Mouse (Mus musculus) T-cell, adult 2 months (primary cell): ENCODE data around the gene B3gnt9.
A peak's percentile ranks its signal among the peaks of the same experiment; 100 is the strongest.

Source experiments
- DNase-seq: peaks from one replicate; pipeline ENCODE4 v3.0.0; 2022; ENCODE audit warnings: low spot score

The B3gnt9 gene

GRCm38 (mm10) chr8:105282239-105282638 is 27.3 kb upstream of the B3gnt9 start:
- no peak for DNase-seq

GRCm38 (mm10) chr8:105281821-105282220 is 26.9 kb upstream of the B3gnt9 start:
- DNase-seq = no peak

GRCm38 (mm10) chr8:105280567-105280966 is 25.6 kb upstream of the B3gnt9 start:
- DNase-seq = no peak

GRCm38 (mm10) chr8:105278911-105279334 is 24.0 kb upstream of the B3gnt9 start:
- DNase-seq = peak; percentile 56

- DNase-seq = no peak
Measured at GRCm38 (mm10) chr8:105276292-105277120, 21.6 kb upstream of the B3gnt9 start.

DNA sequence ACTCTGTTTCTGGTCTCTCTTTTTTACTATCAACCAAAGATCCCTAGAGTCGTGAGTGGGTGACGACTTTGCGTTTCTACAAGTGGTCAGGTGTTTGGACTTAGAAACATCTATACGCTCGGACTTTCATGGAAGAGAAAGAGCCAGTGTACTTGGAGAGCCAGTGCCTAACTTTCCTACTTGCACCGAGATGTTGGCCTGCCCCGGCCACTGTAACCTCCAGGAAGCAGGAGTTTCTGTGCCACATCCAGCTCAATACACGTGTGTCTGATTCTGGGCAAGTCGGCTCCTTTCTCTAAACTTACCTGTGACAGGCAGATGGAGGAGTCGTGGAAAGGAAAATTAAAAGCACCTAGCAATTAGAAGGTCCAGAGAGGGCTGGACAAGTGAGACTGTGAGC is 20.9 kb upstream of the B3gnt9 start, which contains the start of gene Nol3:
Gene Nol3 (plus strand): TSS at position 301 of the 400 bp plus-strand sequence.
- DNase-seq = no peak

DNA sequence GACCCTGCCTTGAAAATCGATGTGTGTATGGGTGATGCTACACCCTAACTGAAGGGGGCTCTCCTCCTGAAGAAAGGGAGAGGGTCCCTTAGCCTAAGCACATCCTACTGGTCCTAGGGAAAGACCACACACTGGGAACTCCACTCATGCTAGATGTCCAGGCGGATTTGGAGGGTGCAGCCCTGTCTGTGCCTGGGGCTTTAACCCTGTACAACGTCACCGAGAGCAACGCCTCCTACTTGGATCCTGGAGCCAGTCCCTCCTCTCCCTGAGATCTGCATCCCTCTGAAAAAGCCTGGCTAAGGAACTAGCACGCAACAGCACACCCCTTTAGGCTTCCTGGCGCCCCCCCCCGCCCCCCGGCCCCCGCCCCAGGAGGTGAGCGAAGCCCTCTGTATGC is 20.4 kb upstream of the B3gnt9 start:
- DNase-seq = no peak

DNA sequence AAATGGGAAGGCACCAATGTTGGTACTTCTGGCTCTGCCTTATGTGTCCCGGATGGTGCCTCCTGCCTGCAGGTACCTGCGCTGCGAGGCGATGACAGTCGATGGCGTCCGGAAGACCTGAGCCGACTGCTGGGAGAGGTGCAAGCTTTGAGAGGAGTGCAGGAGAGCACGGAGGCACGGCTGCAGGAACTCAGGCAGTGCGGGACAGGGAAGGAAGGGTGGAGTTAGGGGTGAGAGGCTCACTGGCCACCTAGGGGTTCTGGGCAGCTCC is 15.9 kb upstream of the B3gnt9 start:
- no peak for DNase-seq

- DNase-seq = peak; percentile 22
Measured at GRCm38 (mm10) chr8:105270101-105270915, 15.4 kb upstream of the B3gnt9 start.

- peak; percentile 19 for DNase-seq
Measured at GRCm38 (mm10) chr8:105269461-105269947, 14.6 kb upstream of the B3gnt9 start, which contains the start of gene Hsf4. TSS of gene Hsf4 (plus strand) at chr8:105269801.

DNA sequence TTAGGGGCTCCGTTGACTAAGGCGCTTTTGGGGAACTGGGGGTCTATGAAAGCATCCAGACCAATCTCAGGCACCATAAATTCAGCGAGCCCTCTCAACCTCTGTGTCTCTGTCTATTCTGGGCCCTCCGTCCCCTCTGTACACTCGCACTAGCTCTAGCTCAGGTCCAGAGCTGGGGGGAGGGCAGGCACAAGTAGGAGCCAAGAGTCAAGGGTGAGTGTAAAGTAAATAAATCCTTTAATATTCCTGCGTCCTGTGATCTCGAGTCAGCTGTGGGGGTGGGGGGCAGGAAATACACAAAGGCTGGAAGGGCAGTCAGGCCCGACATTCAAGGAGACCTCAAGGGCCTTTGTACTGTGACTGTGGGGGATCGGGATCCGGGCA is 14.1 kb upstream of the B3gnt9 start:
- no peak for DNase-seq

DNA sequence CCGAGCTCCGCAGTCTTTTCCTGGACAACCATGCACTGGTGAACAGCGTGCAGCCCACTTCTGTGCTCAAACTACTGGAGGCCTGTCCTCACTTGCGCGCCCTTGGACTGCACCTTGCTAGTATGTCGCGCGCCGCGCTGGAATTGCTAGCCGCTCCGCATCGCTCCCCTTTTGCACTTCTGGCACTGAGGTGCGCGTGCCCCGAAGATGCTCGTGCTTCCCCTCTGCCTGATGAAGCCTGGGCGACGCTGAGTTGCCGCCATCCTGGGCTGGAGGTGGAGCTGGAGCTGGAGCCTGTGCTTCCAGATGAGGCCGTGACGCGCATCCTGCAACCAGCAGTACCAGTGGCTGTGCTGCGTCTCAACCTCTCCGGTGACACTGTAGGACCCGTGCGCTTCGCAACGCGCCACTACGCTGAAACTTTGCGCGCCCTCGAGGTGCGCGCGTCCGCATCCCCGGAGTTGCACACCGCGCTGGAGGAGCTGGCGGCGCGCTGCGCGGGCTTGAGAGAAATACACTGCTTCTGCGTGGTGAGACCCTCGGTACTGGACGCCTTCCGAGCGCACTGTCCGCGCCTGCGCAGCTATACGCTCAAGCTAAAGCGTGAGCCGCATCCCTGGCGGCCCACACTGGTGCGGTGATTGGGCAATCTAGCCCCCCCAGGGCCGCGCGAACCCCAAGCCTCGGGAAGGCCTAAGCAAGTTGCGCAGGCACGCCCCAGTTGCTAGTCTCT is 13.6 kb upstream of the B3gnt9 start:
- DNase-seq = no peak

DNA sequence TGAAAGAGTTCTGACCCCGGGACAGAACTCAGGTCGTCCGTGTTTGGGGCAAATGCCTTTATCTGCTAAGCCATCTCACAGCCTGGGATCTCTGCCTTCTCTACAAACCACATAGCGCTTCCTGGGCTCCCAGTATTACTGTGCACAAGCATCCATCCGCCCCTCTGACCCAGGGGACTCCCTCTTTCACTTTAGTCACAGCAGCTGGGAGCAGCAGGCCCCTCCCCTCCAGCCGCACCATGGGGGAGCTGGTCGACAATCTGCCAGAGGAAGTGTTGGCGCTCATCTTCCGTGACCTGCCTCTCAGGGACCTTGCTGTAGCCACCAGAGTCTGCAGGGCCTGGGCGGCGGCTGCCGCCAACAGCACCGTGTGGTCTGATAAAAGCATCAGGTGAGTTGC is 11.8 kb upstream of the B3gnt9 start:
- DNase-seq = peak; percentile 12

DNA sequence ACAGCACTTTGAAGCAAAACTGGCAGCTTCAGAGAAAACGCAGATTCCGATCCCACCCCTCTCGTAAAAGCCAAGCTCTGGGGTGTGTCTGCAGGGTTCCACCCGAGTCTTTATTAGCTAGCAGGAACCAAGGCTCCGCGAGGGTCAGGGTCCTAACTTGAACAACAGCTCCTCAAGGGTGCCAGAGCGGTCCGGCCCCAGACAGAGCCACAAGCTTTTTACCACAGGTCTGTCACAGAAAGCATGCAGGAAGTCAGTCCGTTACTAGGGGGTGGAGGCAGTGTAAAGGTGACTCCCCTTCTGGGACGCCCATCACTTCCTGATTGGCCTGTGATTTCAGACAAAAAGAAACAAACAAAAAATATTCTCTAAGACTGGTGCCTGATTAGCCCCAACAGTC is 10.2 kb upstream of the B3gnt9 start:
- DNase-seq = peak; percentile 76

GRCm38 (mm10) chr8:105264024-105264982 is 9.3 kb upstream of the B3gnt9 start, which contains the start of the genes Tradd and Fbxl8:
TSS of gene Tradd (minus strand) at chr8:105264609.
TSS of gene Fbxl8 (plus strand) at chr8:105264648.
- peak; percentile 70 for DNase-seq

DNA sequence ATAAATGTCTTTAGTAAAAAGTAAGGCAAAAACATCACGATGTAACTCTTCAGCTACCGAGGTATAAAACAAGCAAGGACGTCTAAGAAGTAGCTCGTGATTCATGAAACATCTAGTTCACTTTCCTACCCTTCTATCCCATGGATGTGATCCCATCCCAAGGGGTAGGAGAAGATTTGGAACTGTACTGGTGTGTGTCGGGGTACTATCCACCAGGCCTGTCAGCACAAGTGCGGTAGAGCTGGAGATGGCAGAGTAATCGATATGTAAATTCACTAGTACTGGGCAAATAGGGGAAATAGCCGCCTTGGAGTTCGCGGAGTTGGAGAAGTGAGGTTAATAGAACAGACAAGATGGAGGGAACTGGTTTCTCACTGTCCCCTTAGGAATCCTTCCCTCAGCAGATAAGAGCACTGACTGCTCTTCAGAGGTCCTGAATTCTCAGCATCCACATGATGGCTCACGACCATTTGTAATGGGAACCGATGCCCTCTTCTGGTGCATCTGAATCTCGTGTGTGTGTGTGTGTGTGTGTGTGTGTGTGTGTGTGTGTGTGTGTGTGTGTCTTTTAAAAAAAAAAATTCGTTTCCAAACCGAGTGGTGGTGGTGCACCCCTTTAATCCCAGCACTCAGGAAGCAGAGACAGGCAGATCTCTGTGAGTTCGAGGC is 8.4 kb upstream of the B3gnt9 start:
- DNase-seq = no peak

DNA sequence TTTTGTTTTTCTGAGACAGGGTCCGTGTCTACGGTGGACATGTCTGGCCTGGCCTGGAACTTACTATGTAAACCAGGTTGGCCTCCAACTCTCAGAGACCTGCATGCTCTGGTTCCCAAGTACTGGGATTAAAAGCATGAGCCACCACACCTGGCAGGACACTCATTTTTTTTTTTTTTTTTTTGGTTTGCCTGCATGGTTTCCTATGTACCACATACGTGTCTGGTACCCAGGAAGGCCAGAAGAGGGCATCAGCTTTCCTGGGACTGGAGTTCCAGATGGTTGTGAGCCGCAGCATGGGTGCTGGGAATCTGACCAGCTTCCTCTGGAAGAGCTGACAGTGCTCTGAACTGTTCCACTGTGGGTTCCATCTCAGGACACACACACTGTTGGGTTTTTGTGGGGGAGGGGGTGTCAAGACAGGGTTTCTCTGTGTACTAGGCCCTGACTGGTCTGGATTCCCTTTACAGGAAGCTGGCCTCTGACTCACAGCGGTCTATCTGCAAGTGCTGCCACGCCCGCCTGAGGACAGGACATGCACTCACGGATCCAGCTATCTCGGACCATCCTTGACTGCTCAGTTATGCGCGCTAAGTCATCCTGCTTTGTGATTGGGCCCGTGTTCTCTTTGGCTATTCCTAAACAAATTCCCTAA is 6.5 kb upstream of the B3gnt9 start:
- DNase-seq = no peak

GRCm38 (mm10) chr8:105260371-105261099 is 5.6 kb upstream of the B3gnt9 start:
- no peak for DNase-seq

GRCm38 (mm10) chr8:105259721-105260320 is 4.9 kb upstream of the B3gnt9 start:
- DNase-seq = peak; percentile 57
